Mouse (Mus musculus) cerebellum, adult 11-12 months (tissue): ENCODE results near the gene Mageb2.
"Not testable (repeated sequence)": the region's sequence is repeated elsewhere in the genome, so short reads cannot be mapped to it uniquely, and the experiment has no call there.

Experiments used
- DNase-seq: peaks from one replicate; pipeline ENCODE4 v3.0.0; 2022

Mageb2 gene

GRCm38 (mm10) chrX:91331390-91331789 lies at the start of gene Mageb2:
Gene Mageb2, plus strand, starts transcription at chrX:91331690.
- DNase-seq = not testable (repeated sequence)

- not testable (repeated sequence) for DNase-seq
Observed at GRCm38 (mm10) chrX:91313256-91313655, 18.2 kb upstream of the Mageb2 start.
